In genomic region chr17:47793377-47793776, GRCm38 (mm10) we compare ENCODE assay signal across 8 mouse cellular contexts. TPM values are rescaled to one million over a fixed set of nuclear protein-coding genes. Genes with fewer than 3 reads are reported as not detected.
DNase-seq lines count a peak whose midpoint lies in the region; ATAC-seq lines count a peak whose summit lies in the region.

No protein-coding gene starts in this region.

- ATAC-seq in heart, embryonic 13.5 days (ENCODE audit: extremely low read depth, insufficient number of reproducible peaks, low FRiP score, low TSS enrichment), result peak; percentile 40; the same call in 1 of the 2 replicates
- peak; percentile 81 for ATAC-seq in kidney, embryonic 16.5 days (ENCODE audit: low FRiP score, low TSS enrichment)
- ATAC-seq in monocyte, adult 5-6 weeks (replicated peaks; ENCODE audit: insufficient number of reproducible peaks, low FRiP score, low TSS enrichment, poor library complexity, severe bottlenecking), result peak; percentile 84

- 0 out of 2 replicates have a peak, but pooled peaks cover 3% of the 10 kb centered on the region for H3K4me1 ChIP-seq in brown adipose tissue, adult 24 weeks (ENCODE audit: control insufficient read depth, insufficient read depth, insufficient read length, low read length)
- peaks cover 39% of the 10 kb centered on the region for H3K4me1 ChIP-seq in heart, embryonic 13.5 days
- H3K4me1 ChIP-seq in kidney, embryonic 16.5 days (ENCODE audit: insufficient read depth, low read length), result peaks cover 16% of the 10 kb centered on the region

- H3K27me3 ChIP-seq in heart, embryonic 13.5 days (replicated peaks), result no peaks in the 10 kb centered on the region
- no peaks in the 10 kb centered on the region for H3K27me3 ChIP-seq in kidney, embryonic 16.5 days (ENCODE audit: insufficient read depth, low read length)

- H3K4me2 ChIP-seq in heart, embryonic 13.5 days, result no peak overlapping the region
- H3K4me2 ChIP-seq in kidney, embryonic 16.5 days (replicated peaks; ENCODE audit: low read depth, low read length), result no peak overlapping the region

- H3K9ac ChIP-seq in heart, embryonic 13.5 days, result no peak overlapping the region
- H3K9ac ChIP-seq in kidney, embryonic 16.5 days (replicated peaks; ENCODE audit: low read length), result no peak overlapping the region

- H3K4me3 ChIP-seq in brown adipose tissue, adult 24 weeks (ENCODE audit: insufficient read depth, low read depth, low read length), result no peak overlapping the region
- no peak overlapping the region for H3K4me3 ChIP-seq in heart, embryonic 13.5 days
- H3K4me3 ChIP-seq in kidney, embryonic 16.5 days (ENCODE audit: low read length), result no peak overlapping the region

- peaks cover 25% of the 10 kb centered on the region for H3K36me3 ChIP-seq in heart, embryonic 13.5 days
- H3K36me3 ChIP-seq in kidney, embryonic 16.5 days (ENCODE audit: insufficient read depth, low read length), result no peaks in the 10 kb centered on the region

- peak overlapping the region; percentile 51 for H3K27ac ChIP-seq in brown adipose tissue, adult 24 weeks (replicated peaks; ENCODE audit: low read depth, low read length)
- H3K27ac ChIP-seq in heart, embryonic 13.5 days (replicated peaks), result peak overlapping the region; percentile 46
- H3K27ac ChIP-seq in kidney, embryonic 16.5 days (ENCODE audit: low read length), result no peak overlapping the region

- 8% methylated on average over 9 of the region's 9 CpGs for WGBS in heart, embryonic 13.5 days
- 8% methylated on average over 9 of the region's 9 CpGs for WGBS in kidney, embryonic 16.5 days

- H3K9me3 ChIP-seq in heart, embryonic 13.5 days, result no peaks in the 10 kb centered on the region; the same call in 1 of the 2 replicates
- H3K9me3 ChIP-seq in kidney, embryonic 16.5 days (ENCODE audit: low read length), result no peaks in the 10 kb centered on the region

- peak; percentile 70 for DNase-seq in CD4-positive helper T cell, adult 2 months (ENCODE audit: low read depth, low spot score)
- peak; percentile 46 for DNase-seq in fibroblast of lung, adult 2 months (ENCODE audit: low read depth)
- peak; percentile 81 for DNase-seq in liver
- DNase-seq in spleen, postnatal 36 days (ENCODE audit: low spot score in 2 of 2), result peak; percentile 83

RNA-seq across cellular contexts. Expression of gene Mdfi, which starts 41.1 kb away (rescaled TPM):
- not detected in 2 replicates for polyA plus RNA-seq in brown adipose tissue, adult 24 weeks (2012; ENCODE audit: insufficient read depth, insufficient read length, missing spikeins)
- 11.9 and 12.5 TPM in 2 replicates for polyA plus RNA-seq in heart, embryonic 13.5 days (2015; fragmentation: Nextera tagmentation; extraction: Ambion mirVana)
- 13.9 and 14.0 TPM in 2 replicates for polyA plus RNA-seq in kidney, embryonic 16.5 days (2015; fragmentation: Nextera tagmentation; extraction: Ambion mirVana)
- total RNA-seq in monocyte, adult 5-6 weeks (2017), result not detected in 3 replicates

RNA-seq across cellular contexts. Expression of gene Tfeb, which starts 56.5 kb away (rescaled TPM):
- polyA plus RNA-seq in brown adipose tissue, adult 24 weeks (2012; ENCODE audit: insufficient read depth, insufficient read length, missing spikeins), result 8.7 and 14.8 TPM in 2 replicates
- 21.1 and 22.4 TPM in 2 replicates for polyA plus RNA-seq in heart, embryonic 13.5 days (2015; fragmentation: Nextera tagmentation; extraction: Ambion mirVana)
- polyA plus RNA-seq in kidney, embryonic 16.5 days (2015; fragmentation: Nextera tagmentation; extraction: Ambion mirVana), result 18.1 and 19.6 TPM in 2 replicates
- total RNA-seq in monocyte, adult 5-6 weeks (2017), result 61.8 to 91.9 TPM (median 65.3 TPM) in 3 replicates
